29 mouse cellular contexts compared by ENCODE assay signal in genomic region chr13:59413885-59414284, GRCm38 (mm10).
"Had no signal": no experiment of that assay in that cellular context is flagged by ENCODE, and none has a peak within 500 bp of the region (broad histone marks: within the 10 kb centered on the region; RNA-seq: fewer than 3 reads in every experiment).

No protein-coding gene starts in this region.

- H3K27me3 ChIP-seq: heart, embryonic 12.5 days; hindbrain, embryonic 12.5 days; intestine, embryonic 15.5 days; kidney, embryonic 15.5 days; limb, embryonic 13.5 days; limb, embryonic 15.5 days; liver, embryonic 12.5 days had no signal

- ATAC-seq: hindbrain, embryonic 16.5 days; inflammation-experienced regulatory T-cells, adult 6 months; intestine, embryonic 15.5 days; intestine, postnatal 0 days; liver, embryonic 12.5 days had no signal

- H3K27ac ChIP-seq: gastrocnemius, adult 2 months; heart, adult 2 months; heart, embryonic 10.5 days; hindbrain, embryonic 10.5 days; hindbrain, embryonic 12.5 days; hindbrain, embryonic 14.5 days; intestine, embryonic 15.5 days; kidney, embryonic 15.5 days; kidney, postnatal 0 days; limb, embryonic 13.5 days; limb, embryonic 15.5 days; liver, embryonic 12.5 days; liver, embryonic 14.5 days had no signal

- H3K4me1 ChIP-seq: heart, embryonic 12.5 days; intestine, embryonic 15.5 days; kidney, embryonic 15.5 days; limb, embryonic 13.5 days; limb, embryonic 15.5 days; liver, embryonic 12.5 days had no signal

- H3K36me3 ChIP-seq: heart, embryonic 10.5 days; heart, embryonic 12.5 days; hindbrain, embryonic 10.5 days; hindbrain, embryonic 12.5 days; intestine, embryonic 15.5 days; kidney, embryonic 15.5 days; limb, embryonic 13.5 days; limb, embryonic 15.5 days; liver, embryonic 12.5 days had no signal

- H3K9me3 ChIP-seq: heart, embryonic 10.5 days; heart, embryonic 12.5 days; hindbrain, embryonic 10.5 days; hindbrain, embryonic 12.5 days; intestine, embryonic 15.5 days; kidney, embryonic 15.5 days; limb, embryonic 13.5 days; limb, embryonic 15.5 days; liver, embryonic 12.5 days had no signal

- H3K4me2 ChIP-seq: heart, embryonic 12.5 days; hindbrain, embryonic 12.5 days; hindbrain, embryonic 14.5 days; intestine, embryonic 15.5 days; kidney, embryonic 15.5 days; limb, embryonic 13.5 days; limb, embryonic 15.5 days; liver, embryonic 12.5 days had no signal

- H3K9ac ChIP-seq: heart, embryonic 12.5 days; hindbrain, embryonic 12.5 days; hindbrain, embryonic 14.5 days; intestine, embryonic 15.5 days; kidney, embryonic 15.5 days; limb, embryonic 13.5 days; limb, embryonic 15.5 days; liver, embryonic 12.5 days; liver, embryonic 14.5 days had no signal

- H3K4me3 ChIP-seq: gastrocnemius, adult 2 months; heart, adult 2 months; heart, embryonic 10.5 days; heart, embryonic 12.5 days; hindbrain, embryonic 10.5 days; hindbrain, embryonic 12.5 days; intestine, embryonic 15.5 days; kidney, embryonic 15.5 days; limb, embryonic 13.5 days; limb, embryonic 15.5 days; liver, embryonic 12.5 days had no signal

- DNase-seq: gastrocnemius, adult 2 months; gastrocnemius, postnatal 10 days; gastrocnemius, postnatal 25 days; heart, adult 2 months; heart, postnatal 10 days; heart, postnatal 4 days; kidney, adult 18-20 months; kidney, adult 8-10 months; kidney, postnatal 14 days; kidney, postnatal 36 days; layer of hippocampus, adult 9-11 months; layer of hippocampus, postnatal 36 days; left cerebral cortex, postnatal 4 days; lung, adult 18-20 months had no signal
